Mouse (Mus musculus) urinary bladder, adult 18-20 months (tissue): ENCODE results near the gene Gtf3a.
"Not testable (repeated sequence)": the region's sequence is repeated elsewhere in the genome, so short reads cannot be mapped to it uniquely, and the experiment has no call there.

ENCODE experiments used
- DNase-seq, 2 experiments: peaks; one replicate each; pipeline ENCODE4 v3.0.0; 2022; ENCODE audit warnings: low spot score in 2 of 2, mixed read lengths in 2 of 2

The Gtf3a gene

DNA sequence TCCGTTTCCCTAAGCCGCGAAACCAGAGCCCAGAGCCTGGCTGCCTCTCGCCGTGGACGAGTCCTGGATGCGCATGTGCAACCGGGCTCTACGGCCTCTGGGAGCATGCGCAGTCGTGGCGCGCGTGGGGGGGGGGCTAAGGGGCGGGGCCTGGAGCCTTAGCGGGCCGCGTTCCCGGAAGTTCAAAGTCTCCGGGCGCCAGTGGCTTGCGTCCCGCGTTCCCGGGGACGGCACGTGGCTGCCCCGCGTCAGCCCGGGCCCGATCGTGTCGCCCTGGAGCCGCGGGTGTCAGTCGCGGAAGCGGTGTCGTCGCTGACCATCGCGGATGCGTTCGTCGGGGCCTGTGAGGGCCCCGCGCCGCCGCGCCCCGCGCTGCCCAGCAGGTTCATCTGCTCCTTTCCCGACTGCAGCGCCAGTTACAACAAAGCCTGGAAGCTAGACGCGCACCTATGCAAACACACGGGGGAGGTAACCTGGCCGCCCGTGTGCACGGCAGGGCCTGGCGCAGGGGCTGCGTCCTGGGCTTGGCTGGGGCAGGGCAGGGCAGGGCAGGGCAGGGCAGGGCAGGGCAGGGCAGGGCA, at the start of gene Gtf3a:
Gene Gtf3a, plus strand, starts transcription at position 150 of the 581 bp plus-strand sequence.
- peak; percentile 58 to 62 for DNase-seq

DNA sequence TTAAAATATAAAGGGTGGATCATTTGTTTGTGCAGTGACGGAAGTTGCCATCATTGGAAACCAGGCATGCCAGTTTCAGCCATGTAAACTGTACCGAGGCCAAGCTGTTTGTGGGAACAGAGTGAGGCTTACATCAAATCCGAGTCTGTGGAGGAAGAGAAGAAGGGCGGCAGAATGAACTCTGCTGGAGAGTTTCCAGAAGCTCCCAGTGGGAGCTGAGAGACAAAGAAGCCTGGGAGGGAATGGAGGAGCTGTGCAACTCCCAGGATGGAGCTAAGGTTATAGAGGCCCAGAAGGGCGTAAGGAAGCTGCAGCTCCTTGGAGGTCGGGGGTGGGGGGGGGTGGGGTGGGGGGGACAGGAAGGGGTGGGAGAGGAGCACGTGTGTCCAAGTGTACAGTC, 48.1 kb upstream of the Gtf3a start:
- DNase-seq, result no peak

DNA sequence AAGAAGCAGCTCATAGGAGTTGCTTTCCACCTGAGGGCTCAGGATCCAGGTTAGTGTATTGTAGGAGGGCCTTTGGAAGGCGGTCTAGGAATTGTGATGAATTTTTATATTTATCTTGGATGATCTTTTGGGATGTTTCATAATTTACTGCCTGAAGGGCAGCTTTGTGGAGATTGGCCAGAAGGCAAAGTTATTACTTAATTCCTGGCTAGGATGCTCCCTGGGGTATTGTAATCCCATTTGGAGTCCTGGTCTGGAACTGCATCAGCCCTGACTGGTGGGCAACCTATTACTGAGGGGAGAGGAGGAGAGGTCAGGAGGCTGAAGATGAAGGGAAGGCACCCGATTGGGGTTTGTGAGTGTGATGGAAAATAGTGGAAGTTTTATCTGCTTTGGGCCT, 47.0 kb upstream of the Gtf3a start:
- DNase-seq, result no peak

GRCm38 (mm10) chr5:146904404-146904803, 44.1 kb upstream of the Gtf3a start:
- peak; percentile 50 to 53 for DNase-seq

GRCm38 (mm10) chr5:146905486-146906172, 42.8 kb upstream of the Gtf3a start:
- DNase-seq, result peak; percentile 30 to 72

DNA sequence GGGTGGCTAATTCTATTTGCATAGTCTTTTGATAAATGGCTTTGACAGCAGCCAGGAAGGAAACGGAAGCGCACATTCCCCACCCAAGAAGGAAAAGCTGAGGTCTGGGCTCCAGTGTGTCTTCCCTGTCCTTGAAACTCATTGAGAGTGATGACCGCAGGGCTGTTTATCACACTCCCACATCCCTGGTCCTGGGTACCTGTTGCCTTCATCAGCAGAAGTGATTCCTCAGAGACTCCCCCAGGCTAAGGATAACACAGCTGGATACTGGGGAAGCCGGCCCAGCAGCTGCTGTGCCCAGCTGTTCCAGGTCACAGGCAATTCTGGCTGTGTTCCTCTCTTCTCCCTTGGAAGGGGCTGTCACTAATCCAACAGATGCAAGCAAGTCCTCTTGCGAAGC, 40.9 kb upstream of the Gtf3a start:
- no peak for DNase-seq

DNA sequence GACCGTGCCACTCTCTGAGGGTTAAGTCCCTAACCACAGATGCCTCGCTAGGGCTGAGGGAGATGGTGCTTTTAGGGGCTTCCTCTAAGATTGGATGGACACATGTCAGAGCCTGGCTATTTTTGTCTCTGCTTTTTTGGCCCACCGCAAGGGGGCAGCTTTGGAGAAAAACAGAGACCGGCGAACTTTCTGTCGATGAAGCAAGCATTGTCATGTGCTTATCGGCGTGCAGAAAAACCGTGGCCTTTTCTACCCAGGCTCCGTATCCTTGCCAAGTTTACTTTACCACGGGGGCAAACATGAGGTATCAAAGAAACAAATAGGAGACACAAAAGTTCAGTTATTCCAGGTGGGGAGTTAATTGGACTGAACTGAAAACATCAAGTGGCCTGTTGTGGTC, 39.8 kb upstream of the Gtf3a start:
- DNase-seq, result no peak

- DNase-seq, result no peak
These were observed 36.3 kb upstream of the Gtf3a start for GRCm38 (mm10) chr5:146912206-146912605.

- DNase-seq, result no peak
These were observed 35.1 kb upstream of the Gtf3a start for GRCm38 (mm10) chr5:146913355-146913754.

DNA sequence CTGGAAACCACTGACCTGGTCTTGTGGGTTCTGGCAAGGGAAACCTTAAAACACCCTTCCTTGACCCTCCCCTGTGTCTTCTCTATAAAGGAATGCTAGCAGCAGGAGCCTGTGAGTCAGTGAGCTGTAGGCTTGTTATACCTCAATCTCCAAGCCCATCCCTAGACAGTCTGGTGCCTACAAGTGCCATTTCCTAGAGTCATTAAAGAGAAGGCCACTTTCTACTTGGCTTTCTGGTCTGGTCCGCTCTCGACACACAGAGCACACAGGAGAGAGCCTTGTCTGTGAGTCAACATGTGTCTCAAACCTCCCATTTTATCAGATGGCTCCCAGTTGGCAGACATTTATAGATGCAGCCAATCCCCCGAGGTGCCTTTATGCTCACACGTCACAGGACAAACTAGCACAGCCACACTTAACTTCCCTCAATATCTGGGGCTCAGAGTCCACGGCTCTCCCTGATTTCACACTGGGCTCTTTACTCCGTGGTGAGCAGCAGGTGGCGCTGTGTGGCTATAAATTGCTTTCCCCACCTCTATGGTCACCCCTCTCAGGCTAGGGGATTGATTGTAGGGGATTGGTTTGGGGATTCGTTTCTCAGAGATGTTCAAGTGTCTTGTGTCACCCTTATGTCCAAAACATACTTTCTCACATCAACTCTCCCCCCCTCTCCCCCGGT, 34.2 kb upstream of the Gtf3a start:
- DNase-seq, result peak; percentile 10 to 34

- no peak for DNase-seq
These were observed 32.2 kb upstream of the Gtf3a start for GRCm38 (mm10) chr5:146916273-146916672.

- DNase-seq, result no peak
These were observed 31.7 kb upstream of the Gtf3a start for GRCm38 (mm10) chr5:146916806-146917205.

DNA sequence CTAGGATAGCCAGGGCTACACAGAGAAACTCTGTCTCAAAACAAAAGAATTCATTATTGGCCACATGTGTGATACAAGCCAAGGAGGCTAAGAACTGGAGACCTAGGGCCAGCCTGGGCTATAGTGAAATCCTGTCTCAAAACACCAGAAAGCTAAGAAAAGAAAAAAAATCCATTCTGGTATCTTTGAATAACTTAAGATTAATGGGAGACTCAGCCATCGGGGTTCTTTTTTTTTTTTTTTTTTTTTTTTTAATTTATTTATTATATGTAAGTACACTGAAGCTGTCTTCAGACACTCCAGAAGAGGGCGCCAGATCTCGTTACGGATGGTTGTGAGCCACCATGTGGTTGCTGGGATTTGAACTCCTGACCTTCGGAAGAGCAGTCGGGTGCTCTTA, 31.1 kb upstream of the Gtf3a start:
- DNase-seq, result not testable (repeated sequence)

- no peak for DNase-seq
These were observed 28.6 kb upstream of the Gtf3a start for GRCm38 (mm10) chr5:146919874-146920273.

GRCm38 (mm10) chr5:146920314-146921161, 27.9 kb upstream of the Gtf3a start:
- DNase-seq, result no peak

DNA sequence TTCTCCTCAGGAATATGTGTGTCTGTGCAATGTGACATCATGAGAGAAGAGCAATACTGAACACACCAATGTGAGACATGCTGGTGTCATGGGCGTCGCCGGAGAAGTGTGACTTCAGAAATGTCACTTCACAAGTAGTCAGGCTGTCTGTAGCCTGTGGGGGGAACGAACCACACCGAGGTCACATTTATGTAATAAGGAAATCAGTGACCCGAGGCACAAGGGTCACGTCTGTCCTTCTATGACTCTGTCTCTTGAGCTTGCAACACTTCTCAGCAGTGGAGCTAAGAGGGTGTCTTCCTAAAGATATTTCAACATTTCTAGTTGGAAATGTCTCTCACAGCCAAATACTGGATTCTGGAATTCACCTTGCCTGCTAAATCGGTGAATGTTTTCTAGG, 27.2 kb upstream of the Gtf3a start:
- no peak for DNase-seq

GRCm38 (mm10) chr5:146923547-146923946, 24.9 kb upstream of the Gtf3a start:
- no peak for DNase-seq

- no peak for DNase-seq
These were observed 21.8 kb upstream of the Gtf3a start for GRCm38 (mm10) chr5:146926673-146927072.

GRCm38 (mm10) chr5:146931422-146931821, 17.0 kb upstream of the Gtf3a start:
- no peak for DNase-seq

DNA sequence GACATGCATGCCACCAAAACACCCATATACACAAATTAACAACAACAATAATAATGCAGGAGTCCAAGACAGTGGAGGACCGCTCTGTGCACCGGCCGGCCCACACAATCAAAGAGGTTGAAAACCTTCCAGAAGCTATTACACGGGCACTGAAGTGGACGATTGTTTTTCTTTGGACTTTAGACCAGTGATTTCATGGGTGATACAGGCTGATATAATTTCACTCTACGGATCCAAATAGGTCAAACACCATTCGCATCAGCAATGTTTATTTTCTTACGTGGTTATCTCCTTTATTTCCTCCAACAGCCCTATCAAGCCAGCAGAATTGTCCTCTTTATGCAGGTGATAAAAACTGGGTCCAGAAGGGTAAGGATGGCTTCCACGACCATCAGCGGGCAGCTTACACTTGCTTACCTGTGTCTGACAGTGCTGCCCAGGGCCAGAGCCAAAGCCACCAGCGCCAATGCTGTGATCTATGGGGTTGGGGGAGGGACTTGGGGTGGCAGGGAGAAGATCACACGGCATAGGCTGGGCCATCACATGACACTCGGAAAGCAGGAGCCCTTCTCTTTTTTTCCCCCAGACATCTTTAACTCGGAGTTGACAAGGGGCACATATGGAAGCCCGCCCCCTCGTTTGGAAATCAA, 16.4 kb upstream of the Gtf3a start:
- DNase-seq, result no peak

DNA sequence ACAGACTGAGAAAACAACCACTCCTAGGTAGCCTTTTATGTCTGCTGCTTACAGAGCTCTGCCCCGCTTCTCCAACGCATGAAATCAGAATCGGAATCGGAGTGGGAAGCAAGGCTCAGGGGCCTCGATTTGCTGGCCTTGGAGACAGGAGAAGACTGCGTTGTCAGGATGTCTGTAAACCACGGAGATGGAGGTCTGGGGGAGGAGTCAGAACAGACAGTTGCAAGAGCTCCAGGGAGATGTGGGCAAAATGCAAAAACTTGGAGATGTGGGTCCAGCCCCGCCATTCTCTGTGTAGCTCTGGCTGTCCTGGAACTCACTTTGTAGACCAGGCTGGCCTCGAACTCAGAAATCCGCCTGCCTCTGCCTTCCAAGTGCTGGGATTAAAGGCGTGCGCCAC, 15.0 kb upstream of the Gtf3a start:
- no peak for DNase-seq
